Mouse (Mus musculus): ENCODE measurements around the gene Tril.

Gene Tril

DNA sequence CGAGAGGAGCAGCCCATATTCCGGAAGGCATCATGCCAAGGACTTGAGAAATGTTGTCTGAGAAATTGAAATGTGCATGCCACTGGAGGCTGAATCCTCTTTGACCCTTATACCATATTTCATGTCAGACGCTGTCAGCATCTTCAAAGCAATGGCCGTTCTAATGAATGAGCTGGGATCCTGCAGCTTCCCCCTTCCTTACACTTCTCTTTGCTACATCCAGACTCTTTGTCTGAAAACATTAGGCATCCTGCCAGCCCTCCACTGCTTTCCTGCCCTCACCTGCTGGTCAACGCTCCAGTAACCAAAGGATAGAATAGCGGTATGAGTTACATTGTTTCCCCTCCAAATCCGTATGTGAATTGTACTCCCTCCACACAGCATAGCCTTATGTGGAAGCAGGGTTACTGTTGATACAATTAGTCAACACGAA, 14.0 kb downstream of the Tril start:
- DNase-seq (ENCODE audit: low spot score in 2 of 2): no peak

DNA sequence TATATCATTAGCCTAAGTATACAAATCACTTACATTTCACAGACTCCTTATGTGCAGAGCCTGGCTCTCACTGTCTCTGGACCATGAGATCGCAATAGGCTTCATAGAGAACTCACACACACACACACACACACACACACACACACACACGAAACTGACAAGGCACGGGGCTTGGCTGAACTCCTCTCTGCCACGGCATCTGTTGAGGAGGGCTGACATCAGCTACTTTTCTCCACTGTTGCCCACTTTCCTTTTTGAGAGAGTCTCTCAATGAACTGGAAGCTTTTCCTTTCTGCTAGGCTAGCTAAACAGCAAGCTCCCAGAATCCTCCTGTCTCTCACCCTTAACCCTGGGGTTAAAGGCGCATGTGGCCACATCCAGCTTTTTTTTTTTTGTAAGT, 14.6 kb downstream of the Tril start:
- DNase-seq (ENCODE audit: low spot score in 2 of 2): no peak

DNA sequence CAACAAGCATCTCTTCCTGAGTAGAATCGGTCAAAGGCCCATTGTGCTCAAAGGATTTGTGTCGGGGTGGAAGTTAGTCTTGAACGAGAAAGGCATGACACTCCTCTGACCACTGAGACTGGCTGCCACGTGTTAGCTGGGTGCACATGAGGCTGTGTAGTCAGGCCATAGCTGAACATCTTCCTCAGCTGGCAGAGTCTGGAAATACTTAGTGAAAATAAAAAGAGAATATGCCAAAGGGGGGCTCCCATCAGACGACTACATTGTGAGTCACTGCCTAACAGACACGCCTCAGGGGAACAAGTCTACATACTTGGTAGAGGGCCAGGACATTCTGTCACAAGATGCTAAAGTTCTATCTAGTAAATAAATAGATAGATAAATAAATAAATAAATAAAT, 16.5 kb downstream of the Tril start:
- no peak for DNase-seq (ENCODE audit: low spot score in 2 of 2)

DNA sequence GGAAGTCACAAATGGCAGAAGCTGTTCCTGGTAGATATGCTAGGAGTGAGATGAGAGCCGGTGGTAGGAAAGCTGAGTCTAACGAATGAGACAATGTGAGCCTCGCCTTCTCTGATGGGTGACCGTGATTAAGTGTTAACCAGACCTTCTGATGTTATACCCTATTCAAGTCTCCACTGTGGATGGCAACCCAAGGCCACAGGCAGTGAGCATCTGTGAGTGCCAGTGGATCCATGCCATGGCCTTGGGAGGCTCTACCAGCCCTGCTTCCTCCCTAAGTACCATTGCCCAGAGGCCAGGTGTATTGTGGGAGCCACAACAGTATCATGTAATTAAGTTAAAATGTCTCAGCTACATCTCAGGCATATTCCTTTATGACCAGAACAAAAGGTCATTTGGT, 17.1 kb downstream of the Tril start:
- DNase-seq (ENCODE audit: low spot score in 2 of 2): no peak

DNA sequence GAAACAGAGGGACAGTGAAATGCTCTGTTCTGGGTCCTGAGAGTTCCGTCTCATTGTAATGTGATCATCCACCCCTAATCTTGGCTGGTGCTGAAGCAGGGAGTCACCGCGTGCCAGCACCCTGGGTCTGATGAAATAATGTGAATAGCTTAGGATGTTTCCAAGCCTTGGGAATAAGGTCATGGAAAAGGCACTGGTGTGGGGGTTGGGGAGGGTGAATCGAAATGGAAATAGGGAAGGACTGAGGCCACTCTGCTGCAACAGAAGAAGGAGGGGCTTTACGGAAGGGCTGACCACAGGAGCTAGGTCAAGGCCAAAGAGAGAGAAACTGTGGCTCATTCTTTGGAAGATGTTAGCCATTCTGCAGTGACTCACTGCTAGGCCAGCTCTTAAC, 18.7 kb downstream of the Tril start:
- peak; percentile 20 to 67 for DNase-seq (ENCODE audit: low spot score in 2 of 2)

DNA sequence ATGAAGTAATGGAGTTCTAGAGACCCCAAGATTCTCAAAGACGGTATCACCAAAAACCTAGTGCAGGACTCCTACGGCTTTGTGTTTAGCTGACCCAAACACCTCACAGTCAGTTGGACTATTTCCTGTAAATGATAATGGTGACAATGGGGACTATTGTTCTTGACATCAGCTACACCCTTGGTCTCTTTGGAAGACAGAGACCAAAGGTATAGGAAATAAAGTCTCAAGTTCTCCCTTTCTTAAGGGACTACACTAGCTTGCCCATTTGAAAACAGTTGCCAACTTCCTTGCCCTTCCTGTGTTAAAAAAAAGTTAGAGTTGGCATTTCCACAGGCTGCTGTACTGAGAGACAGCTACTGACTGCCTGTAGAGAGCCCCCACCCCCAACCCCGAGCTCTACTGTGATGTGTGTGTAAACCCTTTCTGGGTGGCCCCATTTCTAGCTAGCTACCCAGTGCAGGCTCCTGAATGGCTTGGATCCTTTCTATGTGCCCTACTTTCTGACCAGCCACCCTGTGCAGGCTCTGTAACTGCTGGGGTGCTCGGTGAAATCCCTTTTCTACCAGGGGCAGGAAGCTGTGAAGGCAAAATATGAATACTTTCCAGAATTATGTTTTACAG, 19.2 kb downstream of the Tril start:
- DNase-seq (ENCODE audit: low spot score in 2 of 2): no peak

DNA sequence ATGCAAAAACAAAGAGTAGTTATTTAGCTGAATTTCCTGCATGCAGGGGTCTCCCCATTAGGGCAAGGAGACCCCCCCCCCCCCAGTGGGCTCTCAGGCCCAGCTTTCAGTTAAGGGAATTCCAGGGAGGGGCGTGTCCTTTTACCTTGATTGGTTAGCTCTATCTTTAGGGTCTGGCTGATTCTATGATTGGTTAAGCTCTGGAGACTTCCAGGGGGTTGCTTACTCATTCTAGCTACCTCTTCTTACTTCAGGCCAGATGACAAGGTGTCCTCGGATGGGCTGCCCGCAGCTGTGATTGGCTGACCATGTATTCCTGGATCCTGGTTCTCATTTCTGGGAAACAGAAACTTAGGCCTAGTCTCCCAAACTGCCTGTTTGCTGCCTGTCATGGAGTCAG, 21.8 kb downstream of the Tril start:
- DNase-seq (ENCODE audit: low spot score in 2 of 2): no peak

DNA sequence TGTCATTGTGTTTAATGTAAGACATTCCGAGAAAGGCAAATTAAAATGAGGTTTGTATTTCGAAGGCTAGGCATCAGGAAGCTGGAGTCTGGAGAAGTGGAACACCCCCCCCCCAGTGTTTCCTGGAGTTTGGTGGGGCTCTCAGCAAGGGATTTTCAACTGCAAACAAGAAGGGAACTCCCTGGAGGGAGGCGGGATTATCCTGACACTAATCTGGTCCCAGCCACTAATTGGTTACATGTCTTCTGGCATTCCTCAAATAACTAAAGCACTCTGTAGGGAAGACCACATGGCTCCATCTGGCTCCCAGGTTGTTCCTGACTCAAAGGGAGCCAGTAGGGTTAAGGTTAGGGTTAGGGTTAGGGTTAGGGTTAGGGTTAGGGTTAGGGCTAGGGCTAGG, 23.8 kb downstream of the Tril start:
- DNase-seq (ENCODE audit: low spot score in 2 of 2): no peak

DNA sequence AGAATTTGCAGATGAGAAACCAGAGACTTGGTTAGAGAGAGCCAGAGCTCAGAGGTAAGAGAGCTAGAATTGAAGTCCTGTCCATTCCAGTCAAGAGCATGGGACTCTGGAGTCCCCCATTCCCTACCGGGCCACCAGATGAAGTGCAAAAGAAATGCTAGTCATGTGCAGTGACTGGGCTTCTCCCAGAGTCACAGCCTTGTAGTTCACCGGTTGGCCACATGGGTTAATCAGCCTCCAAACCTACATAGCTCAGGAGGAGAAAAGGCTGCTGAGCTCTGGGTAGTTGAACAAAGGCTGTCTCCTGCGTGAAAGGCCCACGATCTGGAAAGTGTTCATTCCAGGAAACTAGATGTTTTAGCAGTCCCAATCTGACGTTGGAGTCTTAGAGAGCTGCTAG, 24.8 kb downstream of the Tril start:
- DNase-seq (ENCODE audit: low spot score in 2 of 2): peak; percentile 28

DNA sequence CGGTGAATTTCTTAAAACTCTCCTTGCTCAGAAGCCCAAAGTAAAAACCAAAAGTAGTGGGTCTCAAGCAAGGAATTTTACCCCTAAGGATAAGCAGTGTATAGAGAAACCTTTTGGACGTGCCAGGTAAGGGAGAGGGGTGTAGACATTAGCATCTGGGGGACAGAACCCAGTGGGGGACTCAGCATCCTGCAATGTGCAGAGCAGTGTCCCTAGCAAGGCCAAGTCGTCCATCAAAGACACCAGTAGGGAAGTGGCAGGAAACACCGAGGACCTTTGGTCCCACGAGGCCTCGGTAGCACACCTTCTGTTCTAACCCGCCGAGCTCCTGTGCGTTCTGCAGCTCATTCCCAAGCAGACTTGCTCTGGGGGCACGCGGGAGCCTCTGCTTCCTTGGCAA, 25.6 kb downstream of the Tril start:
- no peak for DNase-seq (ENCODE audit: low spot score in 2 of 2)

DNA sequence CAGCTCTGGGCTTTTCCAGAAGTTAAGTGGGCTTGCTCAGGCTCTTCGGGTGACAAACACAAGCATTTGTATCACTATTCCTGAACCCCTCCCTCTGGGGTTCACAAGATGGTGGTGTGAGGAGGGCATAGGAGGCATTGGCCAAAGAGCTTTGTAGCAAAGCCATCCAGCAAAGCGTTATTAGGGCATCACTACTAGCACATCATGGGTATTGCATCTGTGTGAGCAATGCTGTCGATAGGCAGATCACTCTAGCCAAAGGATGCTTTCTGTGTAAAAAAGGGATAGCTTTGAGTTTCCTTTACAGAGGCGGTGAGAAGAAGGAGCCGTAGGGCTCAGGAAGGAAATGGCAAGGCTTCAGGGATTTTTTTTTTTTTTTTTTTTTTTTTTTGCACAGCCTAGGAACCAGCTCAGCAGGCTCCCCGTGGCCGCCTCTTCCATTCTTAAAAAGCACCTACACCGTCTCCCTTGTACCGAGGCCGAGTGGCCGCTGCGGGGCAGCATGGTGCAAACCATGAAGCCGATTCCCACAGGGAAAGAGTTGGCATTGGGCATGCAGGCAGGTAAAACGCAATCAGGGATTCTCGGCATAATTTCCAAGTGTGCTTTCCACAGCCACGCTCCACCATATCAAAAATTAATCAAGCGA, 26.2 kb downstream of the Tril start:
- DNase-seq (ENCODE audit: low spot score in 2 of 2): peak; percentile 76 to 82

DNA sequence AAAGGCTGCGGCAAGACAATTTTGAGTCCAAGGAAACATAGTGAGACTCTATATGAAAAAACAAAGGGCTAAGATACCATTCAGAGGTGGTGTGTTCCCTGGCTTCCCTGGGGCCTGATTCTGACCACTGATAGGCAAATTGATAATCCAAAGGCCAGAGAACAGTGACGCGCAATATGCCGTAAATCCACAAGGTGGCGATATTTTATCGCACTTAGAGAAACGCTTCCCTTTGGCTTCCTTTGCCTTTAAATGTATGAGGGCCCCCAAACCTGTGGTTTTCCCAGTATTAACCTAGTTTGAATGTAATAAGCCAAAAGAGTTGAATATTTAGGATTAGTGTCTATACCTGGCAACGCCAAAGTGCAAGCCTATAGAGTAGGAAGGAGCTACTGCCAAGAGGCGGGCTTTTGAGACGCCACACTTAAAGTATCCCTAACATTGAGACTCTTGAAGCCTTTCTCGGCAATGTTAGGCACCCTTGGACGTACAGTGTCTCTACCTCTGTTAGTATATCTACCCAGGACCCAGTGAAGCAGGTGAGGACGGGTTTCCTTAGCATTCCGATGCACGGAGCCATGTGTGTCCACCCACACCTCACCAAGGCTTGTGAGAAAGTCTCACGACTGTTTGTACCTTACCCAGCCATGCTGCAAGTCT, 37.6 kb downstream of the Tril start:
- peak in 1 of 2 experiments; percentile 38 for DNase-seq (ENCODE audit: low spot score in 2 of 2)

DNA sequence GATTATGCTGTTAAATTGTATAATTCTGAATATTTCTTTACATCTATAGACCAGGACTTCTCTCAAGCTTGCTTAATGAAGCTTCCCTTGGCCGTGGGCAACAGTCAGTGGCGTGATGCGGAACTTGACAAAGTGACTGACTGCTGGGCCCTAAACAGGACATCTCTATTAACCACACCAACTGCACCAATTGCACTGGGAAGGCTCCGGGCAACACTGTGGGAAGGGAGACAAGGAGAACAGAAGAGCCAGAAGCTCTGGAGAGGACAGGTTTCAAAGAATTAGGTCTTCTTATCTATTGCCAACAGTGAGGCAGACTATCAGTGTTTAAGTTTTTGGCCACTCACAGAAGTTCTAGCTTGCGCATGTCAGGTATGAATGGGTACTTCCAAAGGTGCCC, 38.4 kb downstream of the Tril start:
- DNase-seq (ENCODE audit: low spot score in 2 of 2): no peak

DNA sequence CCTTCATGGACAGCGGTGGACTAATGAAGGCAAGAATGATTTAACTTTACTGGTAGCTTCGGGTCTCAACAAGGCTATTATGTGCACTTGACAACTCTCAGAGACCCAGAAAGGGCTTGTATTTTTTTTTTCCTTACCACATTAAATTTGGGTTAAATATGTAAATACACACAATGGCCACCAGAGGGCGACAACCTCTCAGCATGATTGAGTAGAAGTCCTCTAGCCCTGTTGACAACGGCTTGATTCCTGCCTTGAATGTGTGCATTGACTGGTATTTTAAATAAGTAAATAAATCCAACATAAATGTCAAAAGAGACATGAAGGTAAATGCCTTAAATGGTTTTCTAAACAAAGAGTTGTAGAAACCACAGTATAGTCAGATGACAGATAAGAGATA, 39.5 kb downstream of the Tril start:
- peak in 1 of 2 experiments; percentile 32 for DNase-seq (ENCODE audit: low spot score in 2 of 2)

DNA sequence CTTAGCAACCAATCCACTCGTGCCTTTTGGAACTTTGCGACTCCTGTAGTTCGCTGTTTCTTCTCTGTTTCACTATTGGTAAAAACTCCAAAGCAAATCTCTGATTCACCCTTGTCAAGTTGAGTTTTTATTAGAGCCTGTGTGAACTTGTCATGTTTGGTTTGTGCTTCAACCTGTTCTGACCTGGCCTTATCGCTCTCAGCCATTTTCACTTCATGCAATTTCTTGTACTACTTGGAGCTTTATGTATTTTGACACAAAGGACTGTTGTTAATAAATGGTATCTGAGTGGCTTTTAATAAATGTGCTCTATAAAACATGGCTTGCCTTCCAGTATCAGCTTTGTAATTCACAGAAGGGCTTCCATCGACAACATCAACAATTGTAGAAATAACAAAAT, 40.6 kb downstream of the Tril start:
- no peak for DNase-seq (ENCODE audit: low spot score in 2 of 2)

DNA sequence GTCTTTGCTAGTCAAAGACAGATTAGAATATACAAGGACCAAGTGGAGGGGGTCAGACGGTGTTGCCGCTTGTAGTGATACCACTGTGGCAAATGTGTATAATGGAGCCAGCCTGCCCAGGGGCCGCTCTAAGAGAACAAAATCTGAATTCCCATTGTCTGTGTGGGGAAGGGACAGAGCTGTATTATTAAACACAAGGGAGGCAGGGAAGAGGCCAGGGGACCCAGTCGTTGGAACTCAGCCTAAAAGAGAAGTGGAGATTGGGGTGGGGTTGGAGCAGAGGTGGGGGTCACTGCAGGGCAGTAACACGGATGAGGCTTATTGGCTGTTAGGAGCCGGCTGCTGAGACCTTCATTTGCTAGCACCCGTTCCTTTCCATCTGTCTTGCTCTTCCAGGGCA, 41.1 kb downstream of the Tril start:
- no peak for DNase-seq (ENCODE audit: low spot score in 2 of 2)

DNA sequence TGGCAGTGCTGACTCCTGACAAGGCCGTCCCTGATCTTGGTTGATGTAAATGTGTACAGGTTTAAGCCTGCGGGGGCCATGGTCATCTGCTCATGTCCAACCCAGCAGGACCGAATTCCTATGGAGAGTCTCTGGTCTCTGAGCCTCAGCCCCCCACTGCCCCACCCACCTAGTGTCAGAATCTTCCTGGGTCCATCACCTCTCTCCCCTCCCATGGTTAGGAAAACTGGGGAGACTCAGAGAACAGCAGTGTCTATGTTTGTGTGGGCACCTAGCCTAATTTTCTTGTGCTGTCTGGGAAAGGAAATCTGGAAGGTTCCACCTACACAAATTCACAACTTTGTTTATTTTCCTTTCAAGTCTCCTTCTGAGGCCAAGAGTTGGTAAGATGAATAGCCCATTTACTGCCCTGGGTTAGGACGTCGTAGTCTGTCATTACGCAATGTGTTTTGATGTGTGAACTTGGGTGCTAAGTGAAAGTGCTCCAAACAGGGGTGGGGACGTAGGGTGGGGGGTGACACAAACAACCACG, 42.1 kb downstream of the Tril start:
- no peak for DNase-seq (ENCODE audit: low spot score in 2 of 2)

DNA sequence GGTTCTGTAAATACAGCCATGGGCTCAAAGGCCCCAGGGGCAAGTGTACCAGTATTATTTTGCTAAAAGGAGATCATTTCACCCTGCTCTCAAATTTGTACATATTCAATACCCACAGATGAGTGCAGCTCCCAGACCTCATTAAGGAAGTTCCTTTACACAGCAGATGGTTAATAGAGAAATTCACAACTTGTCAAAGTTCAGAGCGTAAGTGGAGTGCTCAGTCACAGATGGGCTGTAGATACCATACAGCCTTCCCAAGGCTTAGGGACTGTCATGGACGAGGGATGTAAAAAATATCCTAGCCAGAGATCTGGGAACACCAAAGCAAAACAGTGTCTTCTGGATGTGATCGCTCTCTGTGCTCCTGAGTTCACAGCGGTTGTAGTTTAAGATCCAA, 52.4 kb downstream of the Tril start:
- DNase-seq (ENCODE audit: low spot score in 2 of 2): no peak

DNA sequence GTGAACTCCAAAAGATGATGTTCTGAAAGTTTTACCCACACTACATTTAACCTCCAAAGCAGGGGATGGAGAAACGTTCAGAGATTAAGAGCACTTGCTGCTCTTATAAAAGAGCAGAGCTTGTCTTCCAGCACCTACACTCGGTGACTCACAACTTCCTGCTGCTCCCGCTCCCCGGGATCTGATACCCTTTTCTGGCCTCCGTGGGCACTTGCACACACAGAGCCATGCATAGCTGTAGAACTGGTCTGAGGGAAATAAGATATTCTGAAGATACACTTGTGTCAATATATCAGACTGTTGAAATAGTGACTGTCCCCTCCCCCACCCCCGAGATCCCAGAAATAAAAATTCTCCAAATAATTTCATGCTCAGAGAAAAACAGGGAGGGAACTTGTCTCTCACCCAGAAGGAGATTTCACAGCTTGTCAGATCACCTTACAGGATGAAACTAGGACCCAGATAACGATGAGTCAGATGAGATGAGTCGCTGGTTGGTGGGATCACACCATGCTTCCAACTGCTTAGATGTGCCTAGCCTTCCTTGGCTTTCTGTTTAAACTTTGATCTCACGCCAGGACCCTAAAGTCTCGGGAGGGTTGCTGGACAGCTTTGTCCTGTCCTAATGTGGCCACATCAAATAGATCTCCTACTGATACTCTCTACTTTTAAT, 54.3 kb downstream of the Tril start:
- DNase-seq (ENCODE audit: low spot score in 2 of 2): peak in 1 of 2 experiments; percentile 60

DNA sequence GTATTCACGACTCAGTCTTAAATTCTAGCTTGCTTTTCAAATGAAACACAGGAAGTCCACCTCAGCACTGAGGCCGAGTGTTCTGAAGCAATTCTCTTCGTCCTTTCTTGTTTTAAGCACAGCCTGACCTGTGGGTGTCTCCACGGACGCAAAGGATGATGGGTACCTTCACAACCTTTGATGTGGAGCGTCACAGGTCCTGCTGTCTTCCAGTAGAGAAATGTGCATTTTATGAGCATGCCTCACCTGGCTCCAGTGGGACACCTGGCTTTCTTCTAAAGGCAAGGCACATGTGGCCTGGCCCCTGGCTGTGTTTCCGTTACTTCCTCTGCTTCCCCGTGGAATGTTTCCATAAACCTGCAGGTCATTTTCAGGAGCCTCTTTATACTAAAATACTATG, 54.9 kb downstream of the Tril start:
- no peak for DNase-seq (ENCODE audit: low spot score in 2 of 2)
